Mouse (Mus musculus): ENCODE results near the gene Set. TPM values are rescaled to one million over a fixed set of nuclear protein-coding genes. Genes with fewer than 3 reads are reported as not detected.
A peak's percentile ranks its signal among the peaks of the same experiment; 100 is the strongest.
"Not testable (repeated sequence)": the region's sequence is repeated elsewhere in the genome, so short reads cannot be mapped to it uniquely, and the experiment has no call there.

Gene Set
- polyA plus RNA-seq, 1 experiment from 2014 or later, result 572 TPM

GRCm38 (mm10) chr2:30044550-30044949 lies 12.6 kb upstream of the Set start:
- peaks cover 16% of the 10 kb centered on the region for H3K36me3 ChIP-seq
- H3K9ac ChIP-seq, result no peak overlapping the region
- no peak overlapping the region for H3K4me3 ChIP-seq
- H3K27me3 ChIP-seq (replicated peaks), result no peaks in the 10 kb centered on the region
- 89% methylated on average over 5 of the region's 5 CpGs for WGBS
- H3K27ac ChIP-seq, result no peak overlapping the region
- no peak overlapping the region for H3K4me2 ChIP-seq (replicated peaks)
- no peaks in the 10 kb centered on the region for H3K9me3 ChIP-seq
- ATAC-seq (ENCODE audit: low FRiP score, low read depth), result no peak
- H3K4me1 ChIP-seq, result peaks cover 4% of the 10 kb centered on the region; the same call in 1 of the 2 replicates

- Histone ChIP-seq H3K4me2 (replicated peaks) (no peak overlapping the region), H3K27me3 (replicated peaks) (no peaks in the 10 kb centered on the region), H3K27ac (no peak overlapping the region), H3K36me3 (peaks cover 16% of the 10 kb centered on the region), H3K9ac (no peak overlapping the region), H3K4me3 (no peak overlapping the region), H3K9me3 (no peaks in the 10 kb centered on the region), H3K4me1 (peaks cover 4% of the 10 kb centered on the region; the same call in 1 of the 2 replicates)
- WGBS, result 93% methylated on average over 6 of the region's 6 CpGs
- ATAC-seq (ENCODE audit: low FRiP score, low read depth), result no peak
Measured at GRCm38 (mm10) chr2:30047127-30047526, 10.1 kb upstream of the Set start.

- Histone ChIP-seq H3K36me3 (peaks cover 16% of the 10 kb centered on the region), H3K9me3 (no peaks in the 10 kb centered on the region), H3K27me3 (replicated peaks) (no peaks in the 10 kb centered on the region), H3K4me3 (peak overlapping the region; percentile 65), H3K4me1 (peaks cover 4% of the 10 kb centered on the region; the same call in 1 of the 2 replicates), H3K27ac (peak overlapping the region; percentile 67; the same call in 1 of the 2 replicates), H3K4me2 (replicated peaks) (peak overlapping the region; percentile 69), H3K9ac (peak overlapping the region; percentile 72)
- 65% methylated on average over 11 of the region's 11 CpGs for WGBS
- no peak for ATAC-seq (ENCODE audit: low FRiP score, low read depth)
Measured at GRCm38 (mm10) chr2:30048101-30048501, 9.1 kb upstream of the Set start.

GRCm38 (mm10) chr2:30048699-30049388 lies 8.3 kb upstream of the Set start, which contains the start of gene Wdr34:
TSS of gene Wdr34 (minus strand) at chr2:30048881.
- Histone ChIP-seq H3K27ac (peak within 1 kb of the TSS; percentile 85), H3K4me3 (peak within 1 kb of the TSS; percentile 65), H3K36me3 (peaks cover 16% of the 10 kb centered on the region), H3K4me1 (peaks cover 4% of the 10 kb centered on the region; the same call in 1 of the 2 replicates), H3K9me3 (no peaks in the 10 kb centered on the region), H3K9ac (peak within 1 kb of the TSS; percentile 72), H3K27me3 (replicated peaks) (no peaks in the 10 kb centered on the region), H3K4me2 (replicated peaks) (peak within 1 kb of the TSS; percentile 69)
- 1% methylated on average over 54 of the region's 54 CpGs for WGBS
- peak; percentile 92 for ATAC-seq (ENCODE audit: low FRiP score, low read depth)

GRCm38 (mm10) chr2:30049831-30050230 lies 7.3 kb upstream of the Set start:
- H3K9ac ChIP-seq, result no peak overlapping the region
- H3K27ac ChIP-seq, result no peak overlapping the region
- peaks cover 4% of the 10 kb centered on the region; the same call in 1 of the 2 replicates for H3K4me1 ChIP-seq
- H3K27me3 ChIP-seq (replicated peaks), result no peaks in the 10 kb centered on the region
- no peak overlapping the region for H3K4me2 ChIP-seq (replicated peaks)
- no peaks in the 10 kb centered on the region for H3K9me3 ChIP-seq
- peaks cover 13% of the 10 kb centered on the region for H3K36me3 ChIP-seq
- no peak overlapping the region for H3K4me3 ChIP-seq
- WGBS, result 83% methylated on average over 3 of the region's 3 CpGs
- ATAC-seq (ENCODE audit: low FRiP score, low read depth), result no peak

- Histone ChIP-seq H3K27ac (no peak overlapping the region), H3K9me3 (no peaks in the 10 kb centered on the region), H3K36me3 (0 out of 2 replicates have a peak, but pooled peaks cover under 1% of the 10 kb centered on the region), H3K9ac (no peak overlapping the region), H3K4me2 (replicated peaks) (no peak overlapping the region), H3K27me3 (replicated peaks) (no peaks in the 10 kb centered on the region), H3K4me3 (no peak overlapping the region), H3K4me1 (peaks cover 6% of the 10 kb centered on the region; the same call in 1 of the 2 replicates)
- no peak for ATAC-seq (ENCODE audit: low FRiP score, low read depth)
- WGBS, result 45% methylated on average over 6 of the region's 6 CpGs
Measured at GRCm38 (mm10) chr2:30051992-30052761, 5.0 kb upstream of the Set start.

GRCm38 (mm10) chr2:30055310-30055709 lies 1.9 kb upstream of the Set start:
- not testable (repeated sequence) for ATAC-seq (ENCODE audit: low FRiP score, low read depth); H3K9me3 ChIP-seq; H3K4me2 ChIP-seq (replicated peaks); H3K4me3 ChIP-seq; H3K27me3 ChIP-seq (replicated peaks); H3K27ac ChIP-seq; H3K36me3 ChIP-seq; H3K4me1 ChIP-seq; H3K9ac ChIP-seq
- 98% methylated on average over 3 of the region's 3 CpGs for WGBS

- Histone ChIP-seq H3K36me3 (no peaks in the 10 kb centered on the region), H3K4me1 (peaks cover 10% of the 10 kb centered on the region), H3K27ac (no peak overlapping the region), H3K4me3 (no peak overlapping the region), H3K27me3 (replicated peaks) (no peaks in the 10 kb centered on the region), H3K9ac (no peak overlapping the region), H3K9me3 (no peaks in the 10 kb centered on the region), H3K4me2 (replicated peaks) (no peak overlapping the region)
- no peak for ATAC-seq (ENCODE audit: low FRiP score, low read depth)
- WGBS, result 80% methylated on average over 3 of the region's 3 CpGs
Measured at GRCm38 (mm10) chr2:30056736-30057135, 442 bp upstream of the Set start.

GRCm38 (mm10) chr2:30058418-30058817 lies 1.2 kb downstream of the Set start:
- Histone ChIP-seq H3K4me2 (replicated peaks) (no peak overlapping the region), H3K9ac (no peak overlapping the region)

GRCm38 (mm10) chr2:30061215-30062166 lies 4.3 kb downstream of the Set start:
- no peak overlapping the region for H3K27ac ChIP-seq
- WGBS, result 8% methylated on average over 37 of the region's 37 CpGs
- H3K9me3 ChIP-seq, result no peaks in the 10 kb centered on the region
- H3K4me3 ChIP-seq, result peak overlapping the region; percentile 53
- H3K4me1 ChIP-seq, result peaks cover 34% of the 10 kb centered on the region
- peak overlapping the region; percentile 65 for H3K9ac ChIP-seq
- no peaks in the 10 kb centered on the region for H3K27me3 ChIP-seq (replicated peaks)
- H3K4me2 ChIP-seq (replicated peaks), result peak overlapping the region; percentile 91
- peak; percentile 13; the same call in 1 of the 2 replicates for ATAC-seq (ENCODE audit: low FRiP score, low read depth)
- H3K36me3 ChIP-seq, result no peaks in the 10 kb centered on the region

More at GRCm38 (mm10) chr2:30058418-30058817, 1.2 kb downstream of the Set start:
- Histone ChIP-seq H3K27ac (no peak overlapping the region), H3K4me1 (peaks cover 20% of the 10 kb centered on the region), H3K36me3 (no peaks in the 10 kb centered on the region), H3K27me3 (replicated peaks) (no peaks in the 10 kb centered on the region), H3K9me3 (no peaks in the 10 kb centered on the region), H3K4me3 (no peak overlapping the region)
- WGBS, result 27% methylated on average over 5 of the region's 5 CpGs
- no peak for ATAC-seq (ENCODE audit: low FRiP score, low read depth)

- Histone ChIP-seq H3K4me1 (peaks cover 31% of the 10 kb centered on the region), H3K27me3 (replicated peaks) (no peaks in the 10 kb centered on the region), H3K4me2 (replicated peaks) (peak overlapping the region; percentile 91), H3K4me3 (peak overlapping the region; percentile 53), H3K36me3 (no peaks in the 10 kb centered on the region), H3K9me3 (no peaks in the 10 kb centered on the region), H3K9ac (peak overlapping the region; percentile 65), H3K27ac (peak overlapping the region; percentile 46; the same call in 1 of the 2 replicates)
- WGBS, result under 1% methylated on average over 40 of the region's 40 CpGs
- ATAC-seq (ENCODE audit: low FRiP score, low read depth), result no peak
Measured at GRCm38 (mm10) chr2:30062249-30063093, 5.3 kb downstream of the Set start.
